Mouse (Mus musculus) liver, embryonic 12.5 days (tissue): Measurements from ENCODE around the gene Ago3. TPM values are rescaled to one million over a fixed set of nuclear protein-coding genes. Genes with fewer than 3 reads are reported as not detected.

Experiments used
- ATAC-seq: fragments of 200-750 bp; cut with Nextera tagmentation; 2 replicates; pipeline ENCODE4 v1.8.0; 2017; ENCODE audit warnings: moderate number of reproducible peaks, mild to moderate bottlenecking, moderate library complexity
- H3K27ac ChIP-seq: fragments of 300-500 bp; sonication (generic); 2 replicates; pipeline ENCODE4 v1.5.1; 2016; ENCODE audit warnings: mild to moderate bottlenecking
- H3K27me3 ChIP-seq: fragments of 300-500 bp; sonication (generic); replicated peaks from 2 replicates; pipeline ENCODE4 v1.6.1; 2016; ENCODE audit warnings: mild to moderate bottlenecking, moderate library complexity
- H3K36me3 ChIP-seq: fragments of 300-500 bp; sonication (generic); 2 replicates; pipeline ENCODE4 v1.6.1; 2016; ENCODE audit warnings: mild to moderate bottlenecking, moderate library complexity
- H3K4me1 ChIP-seq: fragments of 300-500 bp; sonication (generic); 2 replicates; pipeline ENCODE4 v1.6.1; 2016
- H3K4me2 ChIP-seq: fragments of 300-500 bp; sonication (generic); 2 replicates; pipeline ENCODE4 v1.6.1; 2016; ENCODE audit warnings: mild to moderate bottlenecking, moderate library complexity
- H3K4me3 ChIP-seq: fragments of 300-500 bp; sonication (generic); 2 replicates; pipeline ENCODE4 v1.5.1; 2016; ENCODE audit warnings: mild to moderate bottlenecking, moderate library complexity
- H3K9ac ChIP-seq: fragments of 300-500 bp; sonication (generic); 2 replicates; pipeline ENCODE4 v1.6.1; 2016; ENCODE audit warnings: mild to moderate bottlenecking, moderate library complexity
- H3K9me3 ChIP-seq: fragments of 300-500 bp; sonication (generic); replicated peaks from 2 replicates; pipeline ENCODE4 v1.6.1; 2016; ENCODE audit warnings: mild to moderate bottlenecking, moderate library complexity
- WGBS: fragments of 180-500 bp; shearing (Covaris S2); methylation state at CpG from one replicate; pipeline ENCODE4 v1.1.7; 2016; ENCODE audit not compliant: insufficient replicate concordance; 5-methylcytosine and 5-hydroxymethylcytosine counted together
- polyA plus RNA-seq: library from polyadenylated mRNA; unstranded; fragments of >200 nt; fragmentation: Nextera tagmentation; extraction: Ambion mirVana; gene quantifications from 2 replicates; pipeline ENCODE4 v1.2.1, GENCODE M21; 2016

The Ago3 gene
- polyA plus RNA-seq, 1 experiment from 2014 or later: 8.1 TPM

- Histone ChIP-seq H3K4me3 (no peak overlapping the region), H3K27me3 (no peaks in the 10 kb centered on the region), H3K9ac (no peak overlapping the region), H3K9me3 (no peaks in the 10 kb centered on the region), H3K36me3 (peaks cover 87% of the 10 kb centered on the region), H3K4me1 (no peaks in the 10 kb centered on the region), H3K4me2 (no peak overlapping the region), H3K27ac (no peak overlapping the region)
- 81% methylated on average over 5 of the region's 5 CpGs for WGBS
- no peak for ATAC-seq
These were observed 25.3 kb upstream of the Ago3 start for GRCm38 (mm10) chr4:126454547-126455254.

GRCm38 (mm10) chr4:126450268-126450667 lies 20.9 kb upstream of the Ago3 start:
- WGBS: 88% methylated on average over 1 of the region's 1 CpGs
- Histone ChIP-seq H3K36me3 (peaks cover 77% of the 10 kb centered on the region), H3K27ac (no peak overlapping the region), H3K4me2 (no peak overlapping the region), H3K9me3 (no peaks in the 10 kb centered on the region), H3K4me3 (no peak overlapping the region), H3K4me1 (no peaks in the 10 kb centered on the region), H3K9ac (no peak overlapping the region), H3K27me3 (no peaks in the 10 kb centered on the region)
- no peak for ATAC-seq

- 79% methylated on average over 7 of the region's 7 CpGs for WGBS
- Histone ChIP-seq H3K9me3 (no peaks in the 10 kb centered on the region), H3K4me3 (no peak overlapping the region), H3K36me3 (peaks cover 58% of the 10 kb centered on the region), H3K4me1 (no peaks in the 10 kb centered on the region), H3K27ac (no peak overlapping the region), H3K27me3 (no peaks in the 10 kb centered on the region), H3K9ac (no peak overlapping the region), H3K4me2 (no peak overlapping the region)
- ATAC-seq: no peak
These were observed 17.8 kb upstream of the Ago3 start for GRCm38 (mm10) chr4:126447126-126447525.

- Histone ChIP-seq H3K27me3 (no peaks in the 10 kb centered on the region), H3K36me3 (peaks cover 67% of the 10 kb centered on the region), H3K9ac (no peak overlapping the region)
These were observed 15.2 kb upstream of the Ago3 start for GRCm38 (mm10) chr4:126444528-126444927.

GRCm38 (mm10) chr4:126438261-126438660 lies 8.9 kb upstream of the Ago3 start:
- Histone ChIP-seq H3K27ac (no peak overlapping the region), H3K4me1 (peaks cover 5% of the 10 kb centered on the region; the same call in 1 of the 2 replicates), H3K4me2 (no peak overlapping the region), H3K9me3 (no peaks in the 10 kb centered on the region), H3K9ac (no peak overlapping the region), H3K4me3 (no peak overlapping the region), H3K27me3 (no peaks in the 10 kb centered on the region), H3K36me3 (peaks cover 46% of the 10 kb centered on the region)
- no peak for ATAC-seq
- 50% methylated on average over 5 of the region's 5 CpGs for WGBS

More at GRCm38 (mm10) chr4:126444528-126444927, 15.2 kb upstream of the Ago3 start:
- H3K9me3 ChIP-seq: no peaks in the 10 kb centered on the region
- H3K4me3 ChIP-seq: no peak overlapping the region
- 72% methylated on average over 3 of the region's 3 CpGs for WGBS
- ATAC-seq: no peak
- H3K4me1 ChIP-seq: no peaks in the 10 kb centered on the region
- H3K27ac ChIP-seq: no peak overlapping the region
- H3K4me2 ChIP-seq: no peak overlapping the region

GRCm38 (mm10) chr4:126436268-126436667 lies 6.9 kb upstream of the Ago3 start:
- H3K27me3 ChIP-seq: no peaks in the 10 kb centered on the region
- H3K4me2 ChIP-seq: no peak overlapping the region
- H3K36me3 ChIP-seq: peaks cover 27% of the 10 kb centered on the region
- H3K9me3 ChIP-seq: no peaks in the 10 kb centered on the region
- ATAC-seq: no peak
- peaks cover 12% of the 10 kb centered on the region for H3K4me1 ChIP-seq
- H3K27ac ChIP-seq: no peak overlapping the region
- no peak overlapping the region for H3K4me3 ChIP-seq
- WGBS: 56% methylated on average over 2 of the region's 2 CpGs
- H3K9ac ChIP-seq: no peak overlapping the region

GRCm38 (mm10) chr4:126434094-126434493 lies 4.7 kb upstream of the Ago3 start:
- 77% methylated on average over 2 of the region's 2 CpGs for WGBS
- Histone ChIP-seq H3K9me3 (no peaks in the 10 kb centered on the region), H3K4me1 (peaks cover 22% of the 10 kb centered on the region), H3K27ac (no peak overlapping the region), H3K27me3 (no peaks in the 10 kb centered on the region), H3K4me2 (no peak overlapping the region), H3K36me3 (peaks cover 7% of the 10 kb centered on the region), H3K9ac (no peak overlapping the region), H3K4me3 (no peak overlapping the region)
- ATAC-seq: no peak

- no peak overlapping the region for H3K4me3 ChIP-seq
- H3K9me3 ChIP-seq: no peaks in the 10 kb centered on the region
- H3K27me3 ChIP-seq: no peaks in the 10 kb centered on the region
- WGBS: 73% methylated on average over 4 of the region's 4 CpGs
- no peak overlapping the region for H3K4me2 ChIP-seq
- H3K4me1 ChIP-seq: peaks cover 29% of the 10 kb centered on the region
- H3K36me3 ChIP-seq: no peaks in the 10 kb centered on the region
- no peak overlapping the region for H3K27ac ChIP-seq
- ATAC-seq: no peak
- no peak overlapping the region for H3K9ac ChIP-seq
These were observed 3.8 kb upstream of the Ago3 start for GRCm38 (mm10) chr4:126433175-126433574.

- no peak overlapping the region for H3K4me3 ChIP-seq
- peaks cover 34% of the 10 kb centered on the region for H3K4me1 ChIP-seq
- no peak for ATAC-seq
- no peak overlapping the region for H3K4me2 ChIP-seq
- no peak overlapping the region for H3K27ac ChIP-seq
- WGBS: 70% methylated on average over 4 of the region's 4 CpGs
- H3K36me3 ChIP-seq: no peaks in the 10 kb centered on the region
- no peak overlapping the region for H3K9ac ChIP-seq
- H3K27me3 ChIP-seq: no peaks in the 10 kb centered on the region
- H3K9me3 ChIP-seq: no peaks in the 10 kb centered on the region
These were observed 2.4 kb upstream of the Ago3 start for GRCm38 (mm10) chr4:126431746-126432145.

- ATAC-seq: peak; percentile 33
- peak overlapping the region; percentile 92 for H3K27ac ChIP-seq
- peaks cover 29% of the 10 kb centered on the region for H3K4me1 ChIP-seq
- peak overlapping the region; percentile 89 for H3K9ac ChIP-seq
- H3K9me3 ChIP-seq: no peaks in the 10 kb centered on the region
- peak overlapping the region; percentile 90 for H3K4me2 ChIP-seq
- no peaks in the 10 kb centered on the region for H3K27me3 ChIP-seq
- 2% methylated on average over 24 of the region's 24 CpGs for WGBS
- H3K36me3 ChIP-seq: peaks cover 5% of the 10 kb centered on the region; the same call in 1 of the 2 replicates
- peak overlapping the region; percentile 86 for H3K4me3 ChIP-seq
These were observed 542 bp downstream of the Ago3 start for GRCm38 (mm10) chr4:126428682-126429346.

- H3K27me3 ChIP-seq: no peaks in the 10 kb centered on the region
- no peak overlapping the region for H3K4me2 ChIP-seq
- no peak for ATAC-seq
- H3K27ac ChIP-seq: no peak overlapping the region
- no peak overlapping the region for H3K9ac ChIP-seq
- 81% methylated on average over 2 of the region's 2 CpGs for WGBS
- peaks cover 5% of the 10 kb centered on the region; the same call in 1 of the 2 replicates for H3K36me3 ChIP-seq
- no peak overlapping the region for H3K4me3 ChIP-seq
- H3K4me1 ChIP-seq: peaks cover 12% of the 10 kb centered on the region
- H3K9me3 ChIP-seq: no peaks in the 10 kb centered on the region
These were observed 5.5 kb downstream of the Ago3 start for GRCm38 (mm10) chr4:126423866-126424265.

- H3K27ac ChIP-seq: no peak overlapping the region
- H3K4me1 ChIP-seq: no peaks in the 10 kb centered on the region
- H3K9me3 ChIP-seq: no peaks in the 10 kb centered on the region
- H3K4me3 ChIP-seq: no peak overlapping the region
- no peak overlapping the region for H3K9ac ChIP-seq
- no peak overlapping the region for H3K4me2 ChIP-seq
- H3K27me3 ChIP-seq: no peaks in the 10 kb centered on the region
- H3K36me3 ChIP-seq: no peaks in the 10 kb centered on the region
- no peak for ATAC-seq
These were observed 13.6 kb downstream of the Ago3 start for GRCm38 (mm10) chr4:126415707-126416106.
